Mouse (Mus musculus) G1E (cell line): ENCODE data around the gene Zfp296. TPM values are rescaled to one million over a fixed set of nuclear protein-coding genes. Genes with fewer than 3 reads are reported as not detected.

Source experiments
- ATAC-seq: 2 replicates; pipeline ENCODE4 v1.8.0; 2016; ENCODE audit warnings: mild to moderate bottlenecking; ENCODE audit not compliant: insufficient number of reproducible peaks, poor library complexity, low FRiP score, severe bottlenecking; ENCODE audit errors: extremely low read depth
- DNase-seq: peaks from one replicate; pipeline ENCODE4 v3.0.0; 2012; ENCODE audit warnings: low spot score
- H3K27me3 ChIP-seq: 2 replicates; pipeline ENCODE4 v1.6.1; 2012; ENCODE audit warnings: mild to moderate bottlenecking, low read length, inconsistent platforms; ENCODE audit not compliant: insufficient read depth
- H3K36me3 ChIP-seq: replicated peaks from 2 replicates; pipeline ENCODE3; 2012; ENCODE audit warnings: mild to moderate bottlenecking, inconsistent platforms
- H3K4me1 ChIP-seq: 2 replicates; pipeline ENCODE4 v1.6.1; 2012; ENCODE audit warnings: low read depth, low read length, inconsistent platforms, mixed read lengths; ENCODE audit not compliant: insufficient read depth
- H3K4me3 ChIP-seq: 2 replicates; pipeline ENCODE4 v1.5.1; 2012; ENCODE audit warnings: low read depth, mild to moderate bottlenecking, inconsistent platforms, low read length, moderate library complexity, mixed read lengths
- H3K9me3 ChIP-seq: replicated peaks from 2 replicates; pipeline ENCODE4 v1.6.1; 2012; ENCODE audit warnings: inconsistent platforms
- CTCF ChIP-seq: IDR thresholded peaks from 2 replicates; pipeline ENCODE4 v1.5.1; 2012; ENCODE audit warnings: low read depth, low read length, inconsistent platforms, mixed read lengths
- GATA1 ChIP-seq: IDR thresholded peaks from 2 replicates; pipeline ENCODE4 v1.6.1; 2012; ENCODE audit warnings: borderline replicate concordance, low read length, inconsistent platforms, mixed read lengths
- GATA2 ChIP-seq: IDR thresholded peaks from 2 replicates; pipeline ENCODE4 v1.6.1; 2012; ENCODE audit warnings: low read depth, low read length, inconsistent platforms, borderline replicate concordance
- POLR2AphosphoS5 ChIP-seq: IDR thresholded peaks from 2 replicates; pipeline ENCODE4 v1.6.1; 2012; ENCODE audit warnings: low read depth, low read length, inconsistent platforms; ENCODE audit not compliant: insufficient replicate concordance
- TAL1 ChIP-seq: conservative IDR thresholded peaks from 2 replicates; pipeline ENCODE4 v1.6.1; 2012; ENCODE audit warnings: low read depth, low read length, inconsistent platforms, mixed read lengths
- polyA plus RNA-seq: library from polyadenylated mRNA; stranded (reverse); fragments of >175 nt; gene quantifications from 2 replicates; pipeline ENCODE4 v1.2.3, GENCODE M21; 2012
- total RNA-seq, 2 experiments: library from RNA; stranded (forward) in 1 of 2; stranded (reverse) in 1 of 2; fragments of 200-1000 nt in 1 of 2; fragments of >200 nt in 1 of 2; fragmentation: Nextera tagmentation in 1 of 2; gene quantifications; 2 replicates each; pipeline ENCODE4 v1.2.3; 2014 to 2017

Zfp296 gene
- total and polyA plus RNA-seq, 3 experiments, result 0.53 to 3.4 (median 0.82) TPM

DNA sequence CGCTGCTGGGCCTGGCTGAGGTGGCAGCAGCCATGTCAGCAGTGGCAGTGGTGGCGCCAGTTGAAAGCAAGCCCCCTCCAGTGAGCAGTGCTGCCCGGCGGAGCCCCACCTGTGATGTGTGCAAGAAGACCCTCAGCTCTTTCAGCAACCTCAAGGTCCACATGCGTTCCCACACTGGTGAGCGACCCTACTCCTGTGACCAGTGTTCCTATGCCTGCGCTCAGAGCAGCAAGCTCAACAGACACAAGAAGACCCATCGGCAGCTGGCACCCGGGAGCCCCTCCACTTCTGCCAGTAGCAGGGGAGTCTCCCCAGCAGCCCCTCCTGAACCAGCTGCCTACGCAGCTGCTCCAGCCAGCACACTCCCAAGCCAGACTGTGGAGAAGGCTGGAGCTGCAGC is 2.7 kb downstream of the Zfp296 start:
- no peaks in the 10 kb centered on the region for H3K9me3 ChIP-seq
- ATAC-seq, result no peak
- DNase-seq, result no peak
- peaks cover 7% of the 10 kb centered on the region for H3K27me3 ChIP-seq
- TF ChIP-seq GATA1, result no peak
- TF ChIP-seq POLR2AphosphoS5, result no peak
- TF ChIP-seq CTCF, result no peak
- no peak for TF ChIP-seq TAL1
- TF ChIP-seq GATA2, result no peak
- no peak overlapping the region for H3K4me3 ChIP-seq
- H3K36me3 ChIP-seq, result peaks cover 54% of the 10 kb centered on the region
- H3K4me1 ChIP-seq, result peaks cover 44% of the 10 kb centered on the region

- Histone ChIP-seq H3K27me3 (peaks cover 7% of the 10 kb centered on the region), H3K4me1 (peaks cover 43% of the 10 kb centered on the region), H3K4me3 (no peak overlapping the region), H3K36me3 (peaks cover 63% of the 10 kb centered on the region), H3K9me3 (no peaks in the 10 kb centered on the region)
- no peak for TF ChIP-seq POLR2AphosphoS5
- TF ChIP-seq GATA1, result no peak
- TF ChIP-seq TAL1, result no peak
- no peak for TF ChIP-seq CTCF
- no peak for TF ChIP-seq GATA2
- DNase-seq (no peak), ATAC-seq (no peak)
These were observed 3.5 kb downstream of the Zfp296 start for GRCm38 (mm10) chr7:19580634-19581033.

DNA sequence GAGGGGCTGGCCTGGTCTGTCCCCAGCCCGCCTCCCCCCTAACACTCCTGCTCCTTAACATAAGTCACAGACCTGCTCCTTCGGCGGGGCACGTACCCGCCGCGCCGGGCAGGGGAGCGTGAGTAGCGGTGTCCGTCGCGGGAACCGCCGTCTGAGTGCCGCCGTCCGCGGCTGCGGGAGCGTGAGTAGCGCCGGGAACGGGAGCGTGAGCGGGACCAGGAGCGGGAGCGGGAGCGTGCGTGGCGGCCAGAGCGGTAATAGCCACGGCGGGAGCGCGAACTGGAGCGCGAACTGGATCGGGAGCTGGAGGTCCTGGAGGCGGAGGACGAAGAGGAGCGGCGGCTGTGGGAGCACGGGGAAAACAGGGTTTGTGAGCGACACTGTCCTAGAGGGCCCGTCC is 9.2 kb downstream of the Zfp296 start:
- no peaks in the 10 kb centered on the region; the same call in 1 of the 2 replicates for H3K27me3 ChIP-seq
- peak overlapping the region; percentile 20 for H3K4me3 ChIP-seq
- H3K4me1 ChIP-seq, result peaks cover 14% of the 10 kb centered on the region
- peaks cover 98% of the 10 kb centered on the region for H3K36me3 ChIP-seq
- DNase-seq, result no peak
- TF ChIP-seq GATA1 (no peak), CTCF (no peak), POLR2AphosphoS5 (no peak), TAL1 (no peak), GATA2 (no peak)
- no peak for ATAC-seq
- no peaks in the 10 kb centered on the region; the same call in 1 of the 2 replicates for H3K9me3 ChIP-seq

GRCm38 (mm10) chr7:19589207-19589606 is 12.1 kb downstream of the Zfp296 start:
- Histone ChIP-seq H3K4me3 (no peak overlapping the region), H3K36me3 (peaks cover 99% of the 10 kb centered on the region), H3K27me3 (no peaks in the 10 kb centered on the region; the same call in 1 of the 2 replicates), H3K9me3 (no peaks in the 10 kb centered on the region; the same call in 1 of the 2 replicates), H3K4me1 (peaks cover 20% of the 10 kb centered on the region)
- 0 out of 2 replicates have a peak, but pooled peaks have one; percentile 14 for TF ChIP-seq CTCF
- TF ChIP-seq GATA1, result no peak
- DNase-seq (no peak), ATAC-seq (no peak)

- Histone ChIP-seq H3K27me3 (no peaks in the 10 kb centered on the region; the same call in 1 of the 2 replicates), H3K4me3 (no peak overlapping the region), H3K9me3 (no peaks in the 10 kb centered on the region; the same call in 1 of the 2 replicates), H3K36me3 (peaks cover 99% of the 10 kb centered on the region), H3K4me1 (peaks cover 22% of the 10 kb centered on the region)
- peak; percentile 57 for ATAC-seq
- DNase-seq, result peak; percentile 37
- no peak for TF ChIP-seq GATA1
- TF ChIP-seq CTCF, result peak; percentile 93
- TF ChIP-seq GATA2, result no peak
- TF ChIP-seq POLR2AphosphoS5, result no peak
These were observed 12.8 kb downstream of the Zfp296 start for GRCm38 (mm10) chr7:19589917-19590316.

DNA sequence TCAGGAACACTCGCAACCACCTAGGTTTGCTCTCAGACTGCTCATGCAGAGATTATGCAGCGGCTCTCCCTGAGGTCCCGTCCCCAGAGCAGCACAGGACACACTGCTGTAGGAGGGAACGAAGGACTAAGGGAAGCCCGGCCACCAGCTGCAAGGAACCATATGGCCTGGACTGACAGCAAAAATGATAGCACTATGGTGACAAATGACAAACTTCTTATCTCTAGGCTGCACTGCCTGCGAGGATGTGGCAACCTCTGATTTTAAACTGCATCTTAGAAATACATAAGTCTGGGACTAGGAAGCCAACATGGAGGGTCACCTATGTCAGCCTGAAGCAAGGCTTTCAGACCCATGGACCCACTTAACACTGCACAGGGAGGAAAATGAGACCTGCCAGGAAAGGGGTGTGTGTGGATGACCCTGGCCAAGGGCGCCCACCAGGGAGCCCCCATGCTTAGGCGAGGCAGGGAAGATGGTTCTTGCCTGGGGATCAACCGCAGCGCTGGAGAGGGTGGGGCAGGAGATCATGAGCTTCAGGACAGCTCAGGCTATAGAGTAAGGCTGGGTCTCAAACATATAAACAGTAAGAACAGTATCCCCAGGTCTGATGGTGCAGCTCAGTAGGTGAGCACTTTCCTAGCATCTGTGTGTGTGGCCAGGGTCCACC is 16.1 kb downstream of the Zfp296 start:
- DNase-seq (no peak), ATAC-seq (no peak)
- Histone ChIP-seq H3K9me3 (no peaks in the 10 kb centered on the region), H3K4me3 (no peak overlapping the region), H3K4me1 (peaks cover 20% of the 10 kb centered on the region), H3K36me3 (peaks cover 95% of the 10 kb centered on the region), H3K27me3 (no peaks in the 10 kb centered on the region)
- TF ChIP-seq GATA1 (no peak), GATA2 (no peak), POLR2AphosphoS5 (no peak), CTCF (no peak), TAL1 (no peak)

DNA sequence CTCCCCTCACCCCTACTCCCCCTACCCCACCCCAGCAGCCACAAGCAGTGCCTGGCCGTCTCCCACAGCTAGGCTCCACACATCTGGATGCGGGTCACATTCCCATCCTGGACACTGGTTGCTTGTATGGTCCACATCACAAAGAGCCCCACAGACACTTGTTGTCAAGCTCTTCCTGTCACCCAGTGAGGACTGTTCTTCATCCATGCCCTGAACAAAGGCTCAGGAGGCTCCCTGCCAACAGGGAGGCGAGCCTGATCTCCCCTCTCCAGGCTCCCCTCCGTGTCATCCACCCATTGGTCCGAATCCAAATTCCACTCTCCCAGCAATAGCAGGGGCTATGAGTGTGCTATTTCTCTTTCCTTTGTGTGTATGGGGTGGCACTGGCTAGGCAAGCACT is 23.5 kb downstream of the Zfp296 start:
- TF ChIP-seq GATA1 (no peak), GATA2 (no peak), TAL1 (no peak), POLR2AphosphoS5 (no peak), CTCF (no peak)
- Histone ChIP-seq H3K4me3 (no peak overlapping the region), H3K9me3 (no peaks in the 10 kb centered on the region), H3K4me1 (peaks cover 34% of the 10 kb centered on the region), H3K36me3 (peaks cover 72% of the 10 kb centered on the region), H3K27me3 (no peaks in the 10 kb centered on the region)
- DNase-seq, result no peak
- ATAC-seq, result no peak
